Mouse (Mus musculus) cortical plate, adult 2 months (tissue): ENCODE results near the gene Ankrd6. TPM values are rescaled to one million over a fixed set of nuclear protein-coding genes. Genes with fewer than 3 reads are reported as not detected.

Experiments used
- H3K27ac ChIP-seq: fragments of 200-500 bp; 2 replicates; pipeline ENCODE4 v1.5.1; 2012; ENCODE audit warnings: low read length, control low read depth, inconsistent platforms; ENCODE audit not compliant: insufficient read depth
- H3K4me1 ChIP-seq: fragments of 200-500 bp; 2 replicates; pipeline ENCODE4 v1.6.1; 2011; ENCODE audit warnings: low read length; ENCODE audit not compliant: control insufficient read depth, insufficient read depth
- H3K4me3 ChIP-seq: fragments of 200-500 bp; 2 replicates; pipeline ENCODE4 v1.5.1; 2011; ENCODE audit warnings: mild to moderate bottlenecking, low read length, control low read depth; ENCODE audit not compliant: insufficient read depth
- CTCF ChIP-seq: fragments of 200-500 bp; IDR thresholded peaks from 2 replicates; pipeline ENCODE4 v1.5.1; 2011; ENCODE audit warnings: mild to moderate bottlenecking, control low read depth, low read length; ENCODE audit not compliant: insufficient read depth; ENCODE audit errors: extremely low read depth
- POLR2A ChIP-seq: fragments of 200-500 bp; IDR thresholded peaks from 2 replicates; pipeline ENCODE4 v1.6.1; 2011; ENCODE audit warnings: mild to moderate bottlenecking, low read length, control low read depth; ENCODE audit not compliant: insufficient read depth; ENCODE audit errors: extremely low read depth
- polyA plus RNA-seq: library from polyadenylated mRNA; depleted of rRNA; stranded (reverse); fragments of >200 nt; gene quantifications from 2 replicates; pipeline ENCODE4 v1.2.3, GENCODE M21; 2012

The Ankrd6 gene
- polyA plus RNA-seq, 1 experiment: 12.2 TPM

GRCm38 (mm10) chr4:32909996-32910395 lies 40.6 kb downstream of the Ankrd6 start:
- H3K4me1 ChIP-seq: no peaks in the 10 kb centered on the region
- no peak overlapping the region for H3K4me3 ChIP-seq
- TF ChIP-seq CTCF (no peak), POLR2A (no peak)
- H3K27ac ChIP-seq: no peak overlapping the region

- H3K4me1 ChIP-seq: no peaks in the 10 kb centered on the region
- H3K4me3 ChIP-seq: no peak overlapping the region
- TF ChIP-seq CTCF: no peak
- TF ChIP-seq POLR2A: no peak
- no peak overlapping the region for H3K27ac ChIP-seq
Measured at GRCm38 (mm10) chr4:32909241-32909979, 41.2 kb downstream of the Ankrd6 start.

GRCm38 (mm10) chr4:32907631-32908030 lies 43.0 kb downstream of the Ankrd6 start:
- H3K4me3 ChIP-seq: no peak overlapping the region
- H3K4me1 ChIP-seq: peaks cover 2% of the 10 kb centered on the region; the same call in 1 of the 2 replicates
- no peak overlapping the region for H3K27ac ChIP-seq
- TF ChIP-seq POLR2A (no peak), CTCF (no peak)

DNA sequence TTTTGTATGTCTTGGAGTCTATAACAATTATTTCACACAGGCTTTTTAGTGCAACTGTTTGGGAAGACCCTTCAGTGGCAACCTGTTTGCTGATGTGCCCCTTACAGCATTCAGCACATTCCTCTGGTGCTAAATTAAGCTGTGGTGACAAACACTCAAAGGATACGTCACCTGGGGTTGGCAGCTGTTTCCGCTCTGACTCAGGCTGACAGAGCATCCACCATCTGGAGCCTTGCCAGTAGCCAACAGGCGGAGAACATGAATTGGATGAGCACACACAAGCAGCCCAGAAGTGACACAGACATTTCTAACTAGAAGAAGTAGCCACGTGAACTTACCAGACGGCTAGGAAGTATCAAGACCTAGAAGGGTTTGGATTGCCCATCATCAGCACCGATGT lies 44.0 kb downstream of the Ankrd6 start:
- H3K4me3 ChIP-seq: no peak overlapping the region
- TF ChIP-seq POLR2A: no peak
- no peak overlapping the region for H3K27ac ChIP-seq
- peaks cover 2% of the 10 kb centered on the region; the same call in 1 of the 2 replicates for H3K4me1 ChIP-seq

DNA sequence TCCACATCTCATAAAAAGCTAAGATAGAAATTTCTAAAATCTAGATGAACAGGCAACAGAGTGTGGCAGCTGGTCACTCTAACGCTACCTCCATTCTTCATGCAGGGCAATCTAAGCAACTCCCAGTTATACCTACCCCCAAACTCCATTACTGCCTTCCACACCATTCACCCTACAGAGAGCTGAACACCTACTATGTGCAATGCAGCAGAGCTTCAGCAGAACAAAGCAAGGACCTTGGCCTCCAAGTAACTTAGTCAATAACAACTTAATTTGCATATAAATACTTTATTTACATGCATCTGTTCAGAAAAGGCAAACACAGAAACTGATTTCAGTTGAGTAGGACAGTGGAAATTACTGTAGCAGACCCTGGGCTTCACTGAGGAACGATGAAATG lies 44.7 kb downstream of the Ankrd6 start:
- no peak for TF ChIP-seq CTCF
- TF ChIP-seq POLR2A: no peak
- no peak overlapping the region for H3K27ac ChIP-seq

GRCm38 (mm10) chr4:32905381-32905780 lies 45.3 kb downstream of the Ankrd6 start:
- Histone ChIP-seq H3K4me3 (no peak overlapping the region), H3K27ac (no peak overlapping the region), H3K4me1 (peaks cover 2% of the 10 kb centered on the region; the same call in 1 of the 2 replicates)
- no peak for TF ChIP-seq CTCF
- TF ChIP-seq POLR2A: no peak

More for the DNA sequence above, 44.7 kb downstream of the Ankrd6 start:
- Histone ChIP-seq H3K4me3 (no peak overlapping the region), H3K4me1 (peaks cover 2% of the 10 kb centered on the region; the same call in 1 of the 2 replicates)

DNA sequence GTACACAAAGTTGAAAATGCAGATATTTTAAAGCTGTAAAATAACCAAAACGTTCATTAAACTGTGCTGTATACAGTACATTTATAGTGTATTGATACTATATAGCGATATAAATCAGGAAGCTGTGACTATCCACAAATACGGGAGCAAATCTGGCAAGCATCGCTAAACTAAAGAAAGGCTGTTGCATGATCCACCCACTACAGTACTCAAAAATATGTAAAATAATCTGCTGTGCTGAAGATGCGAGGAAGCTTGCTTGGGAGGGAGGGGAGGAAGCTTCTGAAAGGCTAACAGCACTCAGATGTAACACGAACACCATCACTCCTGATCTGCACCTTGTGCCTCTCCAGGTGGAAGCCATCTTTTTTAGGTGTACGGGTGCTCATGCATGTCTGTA lies 46.8 kb downstream of the Ankrd6 start:
- H3K27ac ChIP-seq: no peak overlapping the region
- no peak overlapping the region for H3K4me3 ChIP-seq
- peaks cover 2% of the 10 kb centered on the region; the same call in 1 of the 2 replicates for H3K4me1 ChIP-seq
- TF ChIP-seq CTCF (no peak), POLR2A (no peak)

GRCm38 (mm10) chr4:32899051-32899450 lies 51.6 kb downstream of the Ankrd6 start:
- no peak overlapping the region for H3K27ac ChIP-seq
- H3K4me3 ChIP-seq: no peak overlapping the region
- peaks cover 2% of the 10 kb centered on the region; the same call in 1 of the 2 replicates for H3K4me1 ChIP-seq
- TF ChIP-seq CTCF: no peak
- TF ChIP-seq POLR2A: no peak

GRCm38 (mm10) chr4:32891341-32891740 lies 59.3 kb downstream of the Ankrd6 start:
- Histone ChIP-seq H3K4me3 (no peak overlapping the region), H3K4me1 (no peaks in the 10 kb centered on the region), H3K27ac (no peak overlapping the region)
- TF ChIP-seq POLR2A (no peak), CTCF (no peak)

DNA sequence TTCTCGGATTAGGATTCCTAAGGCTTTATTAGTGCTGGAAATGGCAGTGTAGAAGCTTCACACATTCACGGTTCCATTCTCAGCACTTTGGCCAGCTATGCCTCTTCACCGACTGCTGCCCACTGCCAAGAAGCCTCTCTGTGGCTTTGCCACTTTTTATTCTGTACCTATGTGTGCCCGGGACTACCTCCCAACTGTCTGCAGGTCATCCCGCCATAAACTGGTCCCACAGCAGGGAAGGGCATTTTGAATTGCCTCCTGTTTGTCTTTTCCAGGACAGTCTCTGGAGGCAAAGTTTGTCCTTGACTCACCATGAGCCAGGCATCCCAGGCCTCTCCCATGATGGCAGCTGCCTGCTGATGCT lies 59.9 kb downstream of the Ankrd6 start:
- TF ChIP-seq POLR2A (no peak), CTCF (no peak)
- Histone ChIP-seq H3K4me1 (no peaks in the 10 kb centered on the region), H3K27ac (no peak overlapping the region), H3K4me3 (no peak overlapping the region)
